Mouse (Mus musculus): ENCODE results near the gene Fntb. TPM values are rescaled to one million over a fixed set of nuclear protein-coding genes. Genes with fewer than 3 reads are reported as not detected.
"Not testable (repeated sequence)": the region's sequence is repeated elsewhere in the genome, so short reads cannot be mapped to it uniquely, and the experiment has no call there.

Gene Fntb
- total and polyA plus RNA-seq, 3 experiments = 11.7 to 28.5 TPM; not detected in 1

DNA sequence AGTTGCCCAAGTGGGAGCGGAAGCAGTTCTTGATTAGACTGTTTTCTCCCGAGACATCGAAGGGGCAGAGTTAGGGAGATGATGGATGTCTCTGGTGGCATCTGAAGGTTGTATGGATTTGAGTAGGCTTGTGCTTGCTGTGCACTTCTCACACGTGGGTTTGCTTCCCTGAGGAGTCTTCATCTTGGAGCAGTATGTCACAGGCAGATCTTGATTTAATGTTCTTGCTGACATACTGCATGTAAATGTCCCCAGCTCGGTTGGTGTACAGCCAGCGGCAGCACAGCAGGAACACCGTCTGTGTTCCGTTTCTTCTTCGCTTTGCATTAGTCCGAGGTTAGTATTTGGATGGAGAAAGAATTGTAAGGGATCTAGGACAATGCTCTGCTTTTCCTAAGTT lies 91.7 kb downstream of the Fntb start:
- H3K36me3 ChIP-seq (ENCODE audit: control insufficient read depth in 1 of 2, insufficient read depth in 2 of 2, low read length in 2 of 2) = peaks cover 0 to 1% of the 10 kb centered on the region in 2 experiments; a peak in 1 of 4 replicates
- peaks cover 2 to 3% of the 10 kb centered on the region in 2 experiments; a peak in 2 of 4 replicates for H3K4me1 ChIP-seq (ENCODE audit: control insufficient read depth in 1 of 2, insufficient read depth in 2 of 2, low read length in 2 of 2)
- TF ChIP-seq ZNF384 (IDR thresholded peaks at IDR 0.05; ENCODE audit: low read depth, low read length) (no peak), GATA1 (IDR thresholded peaks at IDR 0.05; ENCODE audit: low read depth, low read length) (no peak), HCFC1 (IDR thresholded peaks at IDR 0.05; ENCODE audit: low read depth, low read length) (no peak)
- peaks cover 2% of the 10 kb centered on the region; the same call in 1 of the 2 replicates for H3K79me2 ChIP-seq (ENCODE audit: control insufficient read depth, insufficient read depth, low read length, poor library complexity)
- H3K9ac ChIP-seq (ENCODE audit: control insufficient read depth, low read depth, low read length, poor library complexity, severe bottlenecking) = no peak overlapping the region
- no peak for DNase-seq (ENCODE audit: low read depth, low spot score)
- no peaks in the 10 kb centered on the region for H3K27me3 ChIP-seq (ENCODE audit: control insufficient read depth in 1 of 2, insufficient read depth in 2 of 2, low read length in 2 of 2)
- H3K27ac ChIP-seq (ENCODE audit: control insufficient read depth, low read depth, low read length) = no peak overlapping the region
- H3K9me3 ChIP-seq (replicated peaks; ENCODE audit: insufficient read depth, low read length) = 0 out of 2 replicates have a peak, but pooled peaks cover 2% of the 10 kb centered on the region
- no peak overlapping the region for H3K4me3 ChIP-seq (ENCODE audit: control insufficient read depth in 1 of 2, insufficient read depth in 1 of 2, low read depth in 2 of 2, low read length in 2 of 2)

DNA sequence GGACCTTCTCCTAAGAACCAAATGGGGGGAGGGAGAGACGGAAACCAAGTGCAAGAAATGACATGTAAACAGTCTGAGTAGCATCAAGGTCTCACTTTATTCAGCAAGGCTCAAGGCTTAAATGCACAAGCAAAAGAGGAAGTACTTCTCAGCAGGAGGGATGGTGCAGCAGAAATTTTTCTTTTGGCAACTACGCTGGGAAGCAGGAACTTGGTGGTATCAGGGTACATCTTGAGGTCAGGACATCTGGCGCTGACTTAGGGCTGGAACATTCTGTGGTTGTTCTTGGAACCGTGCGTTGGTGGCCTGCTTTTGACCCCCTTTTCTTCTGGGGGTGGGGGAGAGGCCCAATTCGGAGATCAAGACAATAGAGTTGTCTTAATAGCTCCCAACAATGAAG lies 93.4 kb downstream of the Fntb start:
- H3K36me3 ChIP-seq (ENCODE audit: control insufficient read depth in 1 of 2, insufficient read depth in 2 of 2, low read length in 2 of 2); H3K9me3 ChIP-seq (replicated peaks; ENCODE audit: insufficient read depth, low read length); H3K27ac ChIP-seq (ENCODE audit: control insufficient read depth, low read depth, low read length); H3K9ac ChIP-seq (ENCODE audit: control insufficient read depth, low read depth, low read length, poor library complexity, severe bottlenecking); H3K27me3 ChIP-seq (ENCODE audit: control insufficient read depth in 1 of 2, insufficient read depth in 2 of 2, low read length in 2 of 2); H3K4me3 ChIP-seq (ENCODE audit: control insufficient read depth in 1 of 2, insufficient read depth in 1 of 2, low read depth in 2 of 2, low read length in 2 of 2); H3K4me1 ChIP-seq (ENCODE audit: control insufficient read depth in 1 of 2, insufficient read depth in 2 of 2, low read length in 2 of 2); H3K79me2 ChIP-seq (ENCODE audit: control insufficient read depth, insufficient read depth, low read length, poor library complexity): not testable (repeated sequence)
- DNase-seq (ENCODE audit: low read depth, low spot score) = peak; percentile 36

DNA sequence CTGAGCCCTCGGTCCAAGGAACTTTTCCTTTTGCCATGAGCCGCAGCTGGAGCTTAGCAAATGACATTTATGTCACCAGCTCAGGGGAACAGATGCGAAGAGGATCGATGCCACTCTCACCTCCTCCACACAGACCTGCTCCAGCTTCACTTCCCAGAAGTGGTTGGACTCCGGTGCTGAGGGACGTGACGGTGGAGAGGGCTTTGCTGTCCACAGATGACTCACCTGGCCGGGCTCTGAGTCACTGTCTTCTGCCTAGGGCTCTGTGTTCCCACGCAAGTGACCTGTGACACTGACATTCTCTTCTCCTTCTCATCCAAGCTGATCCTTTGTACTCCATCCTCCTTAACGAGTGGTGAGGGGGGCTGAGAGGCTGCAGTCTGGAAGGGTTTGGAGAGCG lies 98.3 kb downstream of the Fntb start:
- H3K79me2 ChIP-seq (ENCODE audit: control insufficient read depth, insufficient read depth, low read length, poor library complexity) = no peaks in the 10 kb centered on the region
- H3K27me3 ChIP-seq (ENCODE audit: control insufficient read depth in 1 of 2, insufficient read depth in 2 of 2, low read length in 2 of 2) = no peaks in the 10 kb centered on the region
- H3K4me1 ChIP-seq (ENCODE audit: control insufficient read depth in 1 of 2, insufficient read depth in 2 of 2, low read length in 2 of 2) = no peaks in the 10 kb centered on the region
- TF ChIP-seq TCF12 (IDR thresholded peaks at IDR 0.05; ENCODE audit: low read depth, low read length) = no peak
- no peak for TF ChIP-seq MAFK (IDR thresholded peaks at IDR 0.05; ENCODE audit: borderline replicate concordance, low read depth, low read length)
- no peak for TF ChIP-seq GABPA (IDR thresholded peaks at IDR 0.05; ENCODE audit: low read depth, low read length)
- no peak for TF ChIP-seq BHLHE40 (IDR thresholded peaks at IDR 0.05; ENCODE audit: borderline replicate concordance, low read depth, low read length)
- no peak for TF ChIP-seq CHD2 (IDR thresholded peaks at IDR 0.05; ENCODE audit: low read length)
- no peak for TF ChIP-seq MEF2A (IDR thresholded peaks at IDR 0.05; ENCODE audit: extremely low read depth, insufficient replicate concordance, low read depth, low read length, poor library complexity, severe bottlenecking)
- TF ChIP-seq GATA1 (IDR thresholded peaks at IDR 0.05; ENCODE audit: low read depth, low read length) = no peak
- TF ChIP-seq TBP (IDR thresholded peaks at IDR 0.05; ENCODE audit: low read depth, low read length) = no peak
- TF ChIP-seq CHD1 (IDR thresholded peaks at IDR 0.05; ENCODE audit: low read depth, low read length) = no peak
- TF ChIP-seq SMC3 (IDR thresholded peaks at IDR 0.05; ENCODE audit: low read depth, low read length) = no peak
- TF ChIP-seq POLR2A (IDR thresholded peaks at IDR 0.05; ENCODE audit: control insufficient read depth in 1 of 2, insufficient read depth in 1 of 2, low read depth in 1 of 2, low read length in 2 of 2, poor library complexity in 1 of 2) = no peak
- TF ChIP-seq MYC (IDR thresholded peaks at IDR 0.05; ENCODE audit: low read depth, low read length) = no peak
- TF ChIP-seq ZC3H11A (IDR thresholded peaks at IDR 0.05; ENCODE audit: low read depth, low read length) = no peak
- no peak for TF ChIP-seq RCOR1 (IDR thresholded peaks at IDR 0.05; ENCODE audit: low read depth, low read length)
- no peak for TF ChIP-seq POLR2AphosphoS2 (IDR thresholded peaks at IDR 0.05; ENCODE audit: low read length)
- no peak for TF ChIP-seq MAZ (IDR thresholded peaks at IDR 0.05; ENCODE audit: low read depth, low read length)
- no peak for TF ChIP-seq ETS1 (IDR thresholded peaks at IDR 0.05; ENCODE audit: low read depth, low read length)
- no peak for TF ChIP-seq POLR2AphosphoS5 (IDR thresholded peaks at IDR 0.05; ENCODE audit: borderline replicate concordance, low read depth, low read length)
- H3K4me3 ChIP-seq (ENCODE audit: control insufficient read depth in 1 of 2, insufficient read depth in 1 of 2, low read depth in 2 of 2, low read length in 2 of 2) = no peak overlapping the region
- no peak overlapping the region for H3K9ac ChIP-seq (ENCODE audit: control insufficient read depth, low read depth, low read length, poor library complexity, severe bottlenecking)
- H3K27ac ChIP-seq (ENCODE audit: control insufficient read depth, low read depth, low read length) = no peak overlapping the region
- H3K9me3 ChIP-seq (replicated peaks; ENCODE audit: insufficient read depth, low read length) = 0 out of 2 replicates have a peak, but pooled peaks cover 2% of the 10 kb centered on the region
- no peak for DNase-seq (ENCODE audit: low read depth, low spot score)
- peaks cover 0 to 1% of the 10 kb centered on the region in 2 experiments; a peak in 1 of 4 replicates for H3K36me3 ChIP-seq (ENCODE audit: control insufficient read depth in 1 of 2, insufficient read depth in 2 of 2, low read length in 2 of 2)
